Mouse (Mus musculus) gastrocnemius, adult 2 months (tissue): ENCODE measurements around the gene Ubc. TPM values are rescaled to one million over a fixed set of nuclear protein-coding genes. Genes with fewer than 3 reads are reported as not detected.

ENCODE experiments used
- DNase-seq: peaks from one replicate; pipeline ENCODE4 v3.0.0; 2022
- H3K27ac ChIP-seq: fragments of 200-600 bp; 2 replicates; pipeline ENCODE4 v1.8.1; 2022; ENCODE audit warnings: mild to moderate bottlenecking
- H3K4me3 ChIP-seq: fragments of 200-600 bp; 2 replicates; pipeline ENCODE4 v1.8.1; 2022; ENCODE audit warnings: mild to moderate bottlenecking, moderate library complexity
- CTCF ChIP-seq: fragments of 200-600 bp; IDR thresholded peaks from 2 replicates; pipeline ENCODE4 v1.8.1; 2022; ENCODE audit warnings: antibody characterized with exemption, mild to moderate bottlenecking, moderate library complexity
- intact Hi-C: fragments of 180-260 bp; cut with DNase I; formaldehyde crosslinking; loops from one replicate; pipeline ENCODE4 v1.15.1; 2025
- total RNA-seq, 2 experiments: library from RNA; stranded (reverse); gene quantifications; 2 replicates each; pipeline ENCODE4 v1.2.3; 2021

The Ubc gene
- total RNA-seq, 2 experiments from 2014 or later, result 1,479 to 2,293 TPM

DNA sequence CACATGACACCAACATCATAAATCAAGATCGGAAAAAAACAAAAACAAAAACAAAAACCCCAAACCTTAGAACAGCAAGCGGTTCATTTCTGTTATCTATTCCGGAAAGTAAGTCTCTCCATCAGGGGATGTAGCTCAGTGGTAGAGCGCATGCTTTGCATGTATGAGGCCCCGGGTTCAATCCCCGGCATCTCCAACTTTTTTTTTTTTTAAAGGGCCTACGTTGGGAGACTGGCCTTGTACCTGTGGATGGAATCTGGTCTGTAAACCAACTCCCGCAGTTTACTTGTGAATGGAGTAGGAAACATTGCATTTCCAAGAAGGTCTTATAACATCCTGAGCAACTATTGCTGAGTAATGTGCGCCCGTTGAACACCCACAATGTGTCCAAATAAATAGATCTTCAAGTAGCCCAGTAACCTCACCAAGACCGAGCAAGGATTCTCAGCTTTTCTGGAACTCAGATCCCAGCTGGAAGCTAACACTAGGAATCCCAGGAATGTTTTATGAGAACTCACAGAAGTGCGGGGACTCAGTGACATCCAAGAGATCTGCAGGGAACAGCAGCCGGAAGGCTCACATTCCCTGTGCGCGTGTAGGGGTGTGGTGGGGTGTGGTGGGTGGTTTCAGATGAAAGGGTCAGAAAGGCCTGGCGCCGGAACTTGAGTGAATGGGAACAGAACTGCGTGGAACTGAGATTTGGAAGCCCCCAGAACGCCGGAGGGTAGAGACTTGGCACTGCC lies 19.5 kb upstream of the Ubc start:
- TF ChIP-seq CTCF, result no peak
- H3K4me3 ChIP-seq, result peak overlapping the region; percentile 68
- no peak for DNase-seq
- intact Hi-C loops, result loop anchor here (5.0 kb wide), 2 partner anchors 53 to 68 kb away; partner anchors contain the start of gene Aacs
- peak overlapping the region; percentile 85 for H3K27ac ChIP-seq

DNA sequence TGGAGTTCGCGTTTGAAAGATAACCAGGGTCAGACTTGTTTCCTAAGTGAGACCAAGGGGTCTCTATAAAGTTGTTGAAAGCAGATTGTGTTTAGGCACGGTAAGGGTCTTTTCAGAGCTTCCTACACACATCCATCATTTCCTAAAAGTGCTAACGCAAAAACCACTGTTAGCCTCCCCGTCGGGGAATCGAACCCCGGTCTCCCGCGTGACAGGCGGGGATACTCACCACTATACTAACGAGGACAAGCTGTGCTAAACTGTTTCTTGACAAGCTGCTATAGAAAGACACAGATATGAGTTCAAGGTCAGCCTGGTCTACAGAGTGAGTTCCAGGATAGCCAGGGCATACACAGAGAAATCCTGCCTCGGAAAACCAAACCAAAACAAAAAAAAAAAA lies 18.8 kb upstream of the Ubc start:
- TF ChIP-seq CTCF, result no peak
- peak overlapping the region; percentile 68 for H3K4me3 ChIP-seq
- peak overlapping the region; percentile 85 for H3K27ac ChIP-seq
- DNase-seq, result peak; percentile 81
- intact Hi-C loops, result no loop called here

DNA sequence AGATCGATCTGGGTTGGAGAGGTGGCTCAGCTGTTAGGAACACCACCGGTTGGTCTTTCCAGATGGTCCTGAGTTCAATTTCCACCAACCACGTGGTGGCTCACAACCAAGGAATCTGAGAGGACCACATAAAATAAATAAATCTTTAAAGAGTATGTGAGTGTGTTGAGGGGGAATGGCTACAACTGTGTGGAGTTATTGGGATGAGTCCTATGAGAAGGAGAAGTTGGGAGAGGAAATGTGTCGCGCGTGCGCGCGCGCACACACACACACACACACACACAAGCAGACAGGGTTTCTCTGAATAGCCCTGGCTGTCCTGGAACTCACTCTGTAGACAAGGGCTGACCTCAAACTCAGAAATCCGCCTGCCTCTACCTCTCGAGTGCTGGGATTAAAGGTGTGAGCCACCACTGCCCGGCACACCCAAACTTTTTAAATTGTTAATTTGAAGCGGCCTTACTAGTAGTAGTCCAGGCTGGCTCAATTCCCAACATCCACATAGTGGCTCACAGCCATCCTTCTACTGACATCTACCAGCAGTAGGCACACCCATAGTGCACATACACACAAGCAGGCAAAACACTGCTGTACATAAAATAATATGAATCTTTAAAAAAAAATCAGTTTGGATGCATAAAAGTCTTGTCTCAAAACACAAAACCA lies 18.0 kb upstream of the Ubc start:
- intact Hi-C loops, result no loop called here
- no peak for DNase-seq
- Histone ChIP-seq H3K4me3 (no peak overlapping the region), H3K27ac (no peak overlapping the region)
- TF ChIP-seq CTCF, result no peak

DNA sequence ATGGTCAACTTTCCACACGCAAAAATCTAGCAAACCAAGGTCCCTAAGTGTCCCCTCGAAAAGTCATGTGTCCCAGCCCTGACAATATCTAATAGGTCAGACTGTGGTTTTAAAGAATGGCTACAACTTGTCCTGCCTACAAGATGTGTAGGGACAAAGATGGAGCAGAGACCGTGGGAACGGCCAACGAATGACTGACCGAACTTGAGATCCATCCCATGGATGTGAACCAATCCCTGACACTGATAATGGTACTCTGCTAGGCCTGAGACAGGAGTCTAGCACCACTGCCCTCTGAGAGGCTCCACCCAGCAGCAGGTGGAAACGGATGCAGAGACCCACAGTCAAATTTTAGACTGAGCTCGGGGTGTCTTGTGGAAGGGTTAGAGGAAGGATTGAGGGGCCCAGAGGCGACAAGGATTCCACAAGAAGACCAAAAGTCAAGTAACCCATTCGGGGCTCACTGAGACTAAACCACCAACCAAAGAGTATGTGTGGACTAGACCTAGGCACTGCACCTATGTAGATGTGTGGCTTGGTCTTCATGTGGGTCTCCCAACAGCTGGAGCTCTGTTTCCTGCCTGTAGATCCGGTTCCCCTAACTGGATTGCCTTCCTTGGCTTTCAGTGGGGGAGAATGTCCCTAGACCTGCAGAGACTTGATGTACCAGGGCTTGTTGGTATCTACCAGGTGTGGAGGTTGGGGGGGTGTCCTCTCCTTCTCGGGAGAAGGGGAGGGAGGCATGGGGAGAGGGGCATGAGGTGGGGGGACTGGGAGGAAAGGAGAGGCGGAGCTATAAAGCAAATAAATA lies 17.2 kb upstream of the Ubc start:
- Histone ChIP-seq H3K27ac (peak overlapping the region; percentile 96), H3K4me3 (peak overlapping the region; percentile 87)
- no peak for TF ChIP-seq CTCF
- intact Hi-C loops, result no loop called here
- DNase-seq, result no peak

DNA sequence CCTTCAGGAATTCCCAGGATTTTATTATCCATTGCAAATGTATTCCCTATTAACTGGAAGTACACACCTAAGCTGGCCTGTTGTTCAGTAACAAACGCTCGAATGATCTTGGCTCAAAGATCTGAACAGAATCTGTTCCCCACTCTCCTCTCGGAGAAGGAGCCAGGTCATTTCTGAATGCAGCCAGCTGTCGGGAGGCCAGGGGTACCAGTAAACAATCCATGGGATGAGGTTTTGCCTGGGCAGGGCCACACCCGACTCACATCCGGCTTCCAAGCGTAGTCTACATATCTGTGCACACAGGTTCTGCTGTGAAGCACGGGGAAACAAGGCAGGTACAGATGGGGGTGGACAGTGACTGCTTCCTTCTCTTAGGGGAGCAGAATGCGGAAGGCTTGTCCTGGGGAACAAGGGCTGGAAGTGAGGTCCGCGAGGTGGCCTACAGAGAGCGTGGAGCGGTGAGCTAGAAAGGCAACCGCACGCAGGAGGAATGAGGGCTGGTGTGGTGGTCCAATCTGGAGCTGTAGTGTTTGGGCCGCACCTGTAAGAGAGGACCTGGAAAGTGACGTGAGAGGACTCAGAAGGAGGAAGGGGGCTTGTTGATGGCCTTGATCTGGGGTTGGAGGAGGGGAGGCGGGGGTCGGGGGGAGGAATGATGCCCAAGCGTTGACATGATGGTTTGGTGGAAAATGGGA lies 16.5 kb upstream of the Ubc start:
- intact Hi-C loops, result no loop called here
- peak overlapping the region; percentile 96 for H3K27ac ChIP-seq
- no peak for TF ChIP-seq CTCF

DNA sequence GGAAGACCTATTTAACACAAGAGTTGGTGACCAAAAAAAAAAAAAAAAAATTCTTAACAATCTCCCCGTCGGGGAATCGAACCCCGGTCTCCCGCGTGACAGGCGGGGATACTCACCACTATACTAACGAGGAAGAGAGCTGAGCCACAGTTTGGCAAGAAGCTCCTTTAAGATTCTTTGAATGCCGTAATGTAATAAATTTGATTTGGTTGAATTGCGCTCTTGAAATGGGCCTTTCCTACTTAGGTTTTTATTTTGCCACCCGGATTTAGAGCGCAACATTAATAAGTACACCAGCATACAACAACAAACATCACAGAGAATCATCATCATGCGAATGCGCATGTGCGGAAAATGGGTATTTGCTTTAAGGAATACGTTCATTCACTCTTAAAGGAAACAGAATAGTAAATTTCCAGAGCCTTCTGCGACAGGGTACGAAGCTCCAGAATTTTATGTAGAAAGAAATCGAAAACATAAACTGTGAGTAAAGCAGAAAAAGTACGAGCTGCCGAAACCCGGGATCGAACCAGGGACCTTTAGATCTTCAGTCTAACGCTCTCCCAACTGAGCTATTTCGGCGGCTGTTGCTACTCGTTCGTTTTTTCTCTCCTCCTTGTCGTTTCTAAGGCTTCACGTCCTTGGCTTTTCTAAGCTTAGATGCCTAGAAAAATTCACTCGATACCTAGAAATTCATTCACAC lies 15.7 kb upstream of the Ubc start:
- Histone ChIP-seq H3K4me3 (peak overlapping the region; percentile 87), H3K27ac (peak overlapping the region; percentile 96)
- DNase-seq, result peak; percentile 78
- no peak for TF ChIP-seq CTCF
- intact Hi-C loops, result loop anchor here (2.0 kb wide), 1 partner anchor 17 kb away; the partner anchor contains the start of gene Gm10382

More for the DNA sequence above, 16.5 kb upstream of the Ubc start:
- DNase-seq, result peak; percentile 66
- H3K4me3 ChIP-seq, result peak overlapping the region; percentile 87

DNA sequence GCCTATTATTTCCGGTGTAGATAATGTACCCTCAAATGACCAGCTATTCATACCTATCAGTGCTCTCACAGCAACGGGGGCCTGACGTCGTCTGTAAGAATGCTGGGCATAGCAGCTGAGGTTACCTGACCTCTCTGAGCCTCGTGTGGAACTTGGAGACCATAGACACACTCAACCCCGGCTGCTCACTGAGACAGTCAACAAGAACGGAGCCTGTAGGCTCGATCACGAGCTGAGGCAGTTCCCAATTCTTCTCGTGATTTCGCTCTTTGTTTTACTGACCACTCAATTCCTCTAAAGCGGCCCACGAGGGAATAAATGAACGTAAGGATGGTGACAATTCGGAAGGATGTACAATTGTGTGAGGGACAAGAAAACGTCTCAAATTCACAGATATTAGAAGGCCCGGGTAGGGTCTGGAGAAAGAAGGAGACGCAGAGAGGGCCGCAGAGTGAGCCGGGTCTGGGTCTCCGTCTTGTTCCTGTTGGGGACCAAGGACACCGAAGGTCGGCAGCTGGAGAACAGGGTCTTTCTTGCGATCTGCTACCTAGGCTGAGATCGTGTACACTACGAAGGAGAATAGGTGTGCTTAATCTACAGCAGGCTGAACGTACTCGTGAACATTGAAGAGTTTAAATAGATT lies 15.0 kb upstream of the Ubc start:
- Histone ChIP-seq H3K27ac (peak overlapping the region; percentile 96), H3K4me3 (peak overlapping the region; percentile 87)
- peak; percentile 68 for DNase-seq
- intact Hi-C loops, result loop anchor here (2.0 kb wide), 1 partner anchor 16 kb away; the partner anchor contains the start of gene Gm10382
- TF ChIP-seq CTCF, result no peak

DNA sequence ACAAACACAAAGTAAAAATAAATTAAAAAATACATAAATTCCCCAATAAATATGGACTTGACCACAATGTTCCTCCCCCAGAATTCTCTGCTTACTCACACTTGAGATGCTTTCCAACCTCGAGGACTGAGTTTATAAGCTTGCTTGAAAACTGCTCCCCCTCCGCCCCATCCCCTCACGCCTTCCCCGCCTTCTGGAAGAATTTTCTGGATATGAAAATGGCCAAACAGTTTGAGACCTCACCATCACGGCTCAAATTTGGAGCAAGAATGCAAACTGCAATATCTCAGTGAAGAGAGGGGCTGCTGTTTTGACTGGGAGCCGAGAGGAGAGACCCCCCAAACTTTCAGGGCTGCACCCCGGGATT lies 14.5 kb upstream of the Ubc start:
- Histone ChIP-seq H3K4me3 (peak overlapping the region; percentile 87), H3K27ac (peak overlapping the region; percentile 96)
- TF ChIP-seq CTCF, result no peak
- intact Hi-C loops, result loop anchor here (2.0 kb wide), 1 partner anchor 16 kb away; the partner anchor contains the start of gene Gm10382
- DNase-seq, result no peak

DNA sequence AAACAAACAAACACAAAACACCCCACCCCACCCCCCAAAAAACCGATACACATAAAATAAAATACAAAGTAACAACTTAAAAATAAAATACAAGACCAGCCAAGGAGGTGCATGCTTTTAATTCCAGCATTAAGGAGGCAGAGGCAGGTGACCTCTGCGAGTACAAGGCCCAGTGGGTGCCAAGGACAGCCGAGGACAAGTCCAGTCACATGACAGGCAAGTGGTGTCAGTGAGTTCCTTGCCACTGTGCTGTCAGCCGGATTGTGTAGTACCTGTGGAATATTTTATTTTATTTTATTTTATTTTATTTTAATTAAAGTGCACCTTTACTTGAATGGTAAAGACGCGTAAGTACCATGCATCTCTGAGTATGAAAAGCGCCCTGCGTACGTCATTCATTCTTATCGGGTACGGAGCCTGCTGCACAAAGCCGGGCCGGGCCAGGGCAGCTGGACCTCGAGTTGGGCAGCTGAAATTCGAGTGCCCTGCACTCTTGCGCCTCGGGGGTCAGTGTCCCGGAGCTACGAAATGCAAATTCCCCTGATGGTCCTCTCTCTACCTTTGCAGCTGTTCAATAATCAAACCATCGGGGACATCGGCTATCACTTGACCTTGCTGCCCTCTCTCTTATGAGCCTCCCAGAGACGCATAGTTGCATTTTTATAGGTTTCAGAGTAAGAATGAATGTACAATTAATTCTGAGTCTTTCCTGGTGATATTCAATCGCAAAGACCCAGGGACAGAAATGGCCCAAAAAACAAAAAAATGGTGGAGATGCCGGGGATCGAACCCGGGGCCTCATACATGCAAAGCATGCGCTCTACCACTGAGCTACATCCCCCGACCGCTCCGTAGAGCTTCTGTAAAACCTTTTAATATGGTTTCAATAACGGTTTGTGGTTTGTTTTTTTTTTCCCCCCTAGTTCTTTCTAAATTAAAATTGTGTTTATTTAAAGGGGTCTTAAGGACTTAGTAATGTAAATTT lies 13.8 kb upstream of the Ubc start:
- peak; percentile 66 for DNase-seq
- H3K4me3 ChIP-seq, result peak overlapping the region; percentile 87
- intact Hi-C loops, result loop anchor here (2.0 kb wide), 1 partner anchor 15 kb away; the partner anchor contains the start of gene Gm10382
- no peak for TF ChIP-seq CTCF
- peak overlapping the region; percentile 96 for H3K27ac ChIP-seq

DNA sequence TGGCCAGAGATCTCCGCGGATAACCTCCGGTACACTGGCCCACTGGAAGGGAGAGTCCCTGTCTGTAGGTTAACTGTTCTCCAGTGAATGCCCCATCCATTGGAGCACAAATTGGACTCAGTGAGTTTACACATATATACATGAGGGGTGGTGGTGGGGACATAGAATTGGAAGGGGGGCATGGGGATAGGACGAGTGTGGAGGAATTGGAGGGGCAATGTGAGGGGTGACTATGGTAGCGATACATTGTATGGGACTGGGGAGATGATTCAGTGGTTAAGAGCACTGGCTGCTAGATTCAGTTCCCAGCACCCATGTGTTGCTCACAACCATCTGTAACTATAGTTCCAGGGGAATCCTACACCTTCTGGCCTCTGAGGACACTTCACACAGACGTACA lies 13.0 kb upstream of the Ubc start:
- Histone ChIP-seq H3K27ac (peak overlapping the region; percentile 96), H3K4me3 (no peak overlapping the region)
- intact Hi-C loops, result no loop called here
- no peak for DNase-seq
- no peak for TF ChIP-seq CTCF
